Mouse (Mus musculus) heart, embryonic 14.5 days (tissue): ENCODE results near the gene Gm9376. TPM values are rescaled to one million over a fixed set of nuclear protein-coding genes. Genes with fewer than 3 reads are reported as not detected.

Experiments used
- ATAC-seq: fragments of 200-750 bp; cut with Nextera tagmentation; 2 replicates; pipeline ENCODE4 v1.8.0; 2017; ENCODE audit warnings: low read depth, moderate TSS enrichment; ENCODE audit not compliant: insufficient number of reproducible peaks, insufficient read depth, low FRiP score
- H3K27ac ChIP-seq, 2 experiments: fragments of 200-500 bp in 1 of 2; fragments of 300-500 bp in 1 of 2; sonication (generic) in 1 of 2; replicated peaks in 1 of 2; 2 replicates each; pipeline ENCODE4 v1.5.1; 2012 to 2014; ENCODE audit warnings: low read depth in 2 of 2, low read length in 2 of 2, control low read depth in 1 of 2, mild to moderate bottlenecking in 1 of 2, mixed read lengths in 1 of 2; ENCODE audit not compliant: control insufficient read depth in 1 of 2, insufficient read depth in 1 of 2
- H3K27me3 ChIP-seq: fragments of 300-500 bp; sonication (generic); 2 replicates; pipeline ENCODE4 v1.6.1; 2014; ENCODE audit warnings: mild to moderate bottlenecking, low read length, control low read depth; ENCODE audit not compliant: control insufficient read depth, insufficient read depth
- H3K36me3 ChIP-seq: fragments of 300-500 bp; sonication (generic); 2 replicates; pipeline ENCODE4 v1.6.1; 2014; ENCODE audit warnings: mild to moderate bottlenecking, control low read depth, low read length, mixed read lengths; ENCODE audit not compliant: control insufficient read depth, insufficient read depth
- H3K4me1 ChIP-seq, 2 experiments: fragments of 200-500 bp in 1 of 2; fragments of 300-500 bp in 1 of 2; sonication (generic) in 1 of 2; 2 replicates each; pipeline ENCODE4 v1.6.1; 2012 to 2014; ENCODE audit warnings: low read length in 2 of 2, control low read depth in 1 of 2, mixed read lengths in 1 of 2; ENCODE audit not compliant: control insufficient read depth in 2 of 2, insufficient read depth in 2 of 2
- H3K4me2 ChIP-seq: fragments of 300-500 bp; sonication (generic); 2 replicates; pipeline ENCODE4 v1.6.1; 2014; ENCODE audit warnings: mild to moderate bottlenecking, low read length
- H3K4me3 ChIP-seq, 2 experiments: fragments of 200-500 bp in 1 of 2; fragments of 300-500 bp in 1 of 2; sonication (generic) in 1 of 2; 2 replicates each; pipeline ENCODE4 v1.5.1; 2012 to 2014; ENCODE audit warnings: low read length in 2 of 2, mild to moderate bottlenecking in 2 of 2, control low read depth in 1 of 2, low read depth in 1 of 2, moderate library complexity in 1 of 2; ENCODE audit not compliant: control insufficient read depth in 1 of 2, insufficient read depth in 1 of 2
- H3K9ac ChIP-seq: fragments of 300-500 bp; sonication (generic); 2 replicates; pipeline ENCODE4 v1.6.1; 2014; ENCODE audit warnings: mild to moderate bottlenecking, low read length
- H3K9me3 ChIP-seq: fragments of 300-500 bp; sonication (generic); 2 replicates; pipeline ENCODE4 v1.6.1; 2016; ENCODE audit warnings: low read length, control low read depth; ENCODE audit not compliant: control insufficient read depth
- WGBS: fragments of 180-500 bp; shearing (Covaris S2); extraction: QIAGEN DNeasy Blood & Tissue Kit; methylation state at CpG from one replicate; pipeline ENCODE4 v1.1.7; 2014; 5-methylcytosine and 5-hydroxymethylcytosine counted together
- polyA plus RNA-seq: library from polyadenylated mRNA; unstranded; fragments of >200 nt; fragmentation: Nextera tagmentation; extraction: Ambion mirVana; gene quantifications from 2 replicates; pipeline ENCODE4 v1.2.1, GENCODE M21; 2014

Gene Gm9376
- polyA plus RNA-seq, 1 experiment from 2014 or later: not detected

DNA sequence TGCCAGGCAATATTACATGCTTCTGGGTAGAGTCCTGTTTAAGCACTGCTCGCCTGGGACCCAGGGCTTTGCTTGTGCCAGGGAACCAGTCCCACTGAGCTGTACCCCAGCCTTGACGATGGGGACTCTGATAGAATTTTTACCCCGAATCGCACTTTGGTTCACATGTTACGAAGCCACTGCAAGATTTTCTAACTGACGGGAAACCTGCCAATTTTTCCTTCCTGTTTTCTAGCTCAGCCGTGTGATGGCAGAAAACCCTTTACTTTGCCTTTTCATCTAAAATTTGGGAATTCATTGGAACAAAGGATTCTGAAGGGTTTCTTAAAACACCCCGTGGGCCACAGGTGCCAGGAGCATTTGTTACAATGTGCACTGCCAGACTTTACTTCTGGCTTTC, 22.4 kb downstream of the Gm9376 start:
- Histone ChIP-seq H3K4me3 (no peak overlapping the region), H3K36me3 (no peaks in the 10 kb centered on the region), H3K9ac (no peak overlapping the region), H3K27me3 (no peaks in the 10 kb centered on the region), H3K4me1 (no peaks in the 10 kb centered on the region), H3K4me2 (no peak overlapping the region), H3K27ac (no peak overlapping the region), H3K9me3 (no peaks in the 10 kb centered on the region)
- no peak for ATAC-seq
- WGBS: 73% methylated on average over 8 of the region's 8 CpGs

- Histone ChIP-seq H3K4me2 (no peak overlapping the region), H3K27ac (no peak overlapping the region), H3K27me3 (no peaks in the 10 kb centered on the region), H3K4me3 (no peak overlapping the region), H3K4me1 (no peaks in the 10 kb centered on the region), H3K9ac (no peak overlapping the region), H3K36me3 (no peaks in the 10 kb centered on the region), H3K9me3 (no peaks in the 10 kb centered on the region)
- 93% methylated on average over 6 of the region's 6 CpGs for WGBS
- ATAC-seq: no peak
Measured at GRCm38 (mm10) chr14:118290009-118290408, 23.2 kb downstream of the Gm9376 start.

GRCm38 (mm10) chr14:118302606-118303005, 35.8 kb downstream of the Gm9376 start:
- Histone ChIP-seq H3K9ac (no peak overlapping the region), H3K27me3 (no peaks in the 10 kb centered on the region), H3K36me3 (no peaks in the 10 kb centered on the region), H3K9me3 (no peaks in the 10 kb centered on the region), H3K27ac (no peak overlapping the region), H3K4me1 (no peaks in the 10 kb centered on the region), H3K4me2 (no peak overlapping the region), H3K4me3 (no peak overlapping the region)
- no peak for ATAC-seq
- 70% methylated on average over 14 of the region's 14 CpGs for WGBS

DNA sequence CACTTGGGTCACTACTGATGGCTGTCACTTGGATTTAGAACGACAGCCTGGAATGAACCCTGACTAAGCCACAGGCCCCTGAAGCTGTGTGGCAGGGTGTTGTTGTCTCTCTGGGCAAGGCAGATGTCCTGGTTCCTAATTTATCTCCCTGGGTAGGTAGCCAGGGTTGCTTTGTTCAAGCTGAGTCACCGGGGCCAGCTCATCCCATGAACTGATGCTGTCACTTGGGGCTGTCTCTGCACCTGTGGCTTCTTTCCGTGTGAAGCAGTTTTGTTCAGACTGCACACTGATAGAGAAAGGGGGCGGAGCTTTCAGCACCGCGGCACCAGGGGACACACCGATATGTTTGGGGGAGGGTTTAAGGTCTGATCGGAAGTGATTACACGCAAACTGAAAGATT, 37.8 kb downstream of the Gm9376 start:
- no peak overlapping the region for H3K9ac ChIP-seq
- H3K4me2 ChIP-seq: no peak overlapping the region
- H3K27ac ChIP-seq: no peak overlapping the region
- H3K27me3 ChIP-seq: no peaks in the 10 kb centered on the region
- H3K9me3 ChIP-seq: no peaks in the 10 kb centered on the region
- no peak for ATAC-seq
- WGBS: 67% methylated on average over 9 of the region's 9 CpGs
- no peaks in the 10 kb centered on the region for H3K36me3 ChIP-seq
- no peak overlapping the region for H3K4me3 ChIP-seq
- no peaks in the 10 kb centered on the region for H3K4me1 ChIP-seq

DNA sequence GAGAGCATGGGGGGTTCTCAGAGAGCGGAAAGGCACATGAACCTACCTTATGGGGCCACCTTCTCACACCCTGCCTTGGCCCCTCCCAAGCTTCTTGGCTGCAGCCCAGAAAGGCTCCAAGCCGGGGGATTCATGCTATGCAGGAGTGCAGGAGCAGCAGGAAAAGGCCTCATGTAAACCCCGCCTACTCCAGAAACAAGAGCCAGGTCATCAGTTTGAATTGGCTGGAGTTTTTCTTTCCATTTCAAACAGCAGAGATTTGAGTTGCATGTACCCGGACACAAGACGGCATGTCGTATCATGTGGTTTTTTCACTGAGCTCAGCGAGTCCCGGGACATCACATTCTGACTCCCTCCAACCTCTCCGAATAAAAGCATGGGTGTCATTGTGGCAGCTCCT, 39.2 kb downstream of the Gm9376 start:
- Histone ChIP-seq H3K27me3 (no peaks in the 10 kb centered on the region), H3K27ac (no peak overlapping the region), H3K4me3 (no peak overlapping the region), H3K36me3 (no peaks in the 10 kb centered on the region), H3K4me2 (no peak overlapping the region), H3K4me1 (no peaks in the 10 kb centered on the region), H3K9me3 (no peaks in the 10 kb centered on the region), H3K9ac (no peak overlapping the region)
- 63% methylated on average over 9 of the region's 9 CpGs for WGBS
- no peak for ATAC-seq

DNA sequence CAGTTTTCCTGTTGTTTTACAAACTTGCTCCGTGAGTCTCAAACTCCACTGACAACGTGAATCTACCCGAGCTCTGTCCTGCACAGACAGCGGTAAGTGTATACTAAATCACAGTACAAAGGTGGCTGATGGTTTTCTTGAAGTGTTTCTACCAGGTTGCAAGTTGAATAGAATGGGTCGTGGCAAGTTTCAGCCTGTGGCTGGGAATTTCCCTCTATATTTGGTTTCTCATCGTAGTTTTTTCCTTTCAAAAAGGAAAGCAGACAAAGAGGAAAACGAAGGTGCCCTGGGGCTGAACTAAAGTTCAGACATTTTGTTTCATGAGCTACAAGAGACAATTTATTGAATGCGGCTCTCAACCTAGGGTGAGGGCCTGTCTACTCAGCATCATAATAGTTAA, 40.3 kb downstream of the Gm9376 start:
- Histone ChIP-seq H3K4me1 (no peaks in the 10 kb centered on the region), H3K4me3 (no peak overlapping the region), H3K27ac (no peak overlapping the region), H3K4me2 (no peak overlapping the region), H3K9ac (no peak overlapping the region), H3K9me3 (no peaks in the 10 kb centered on the region), H3K36me3 (no peaks in the 10 kb centered on the region), H3K27me3 (no peaks in the 10 kb centered on the region)
- ATAC-seq: no peak
- 85% methylated on average over 8 of the region's 8 CpGs for WGBS

DNA sequence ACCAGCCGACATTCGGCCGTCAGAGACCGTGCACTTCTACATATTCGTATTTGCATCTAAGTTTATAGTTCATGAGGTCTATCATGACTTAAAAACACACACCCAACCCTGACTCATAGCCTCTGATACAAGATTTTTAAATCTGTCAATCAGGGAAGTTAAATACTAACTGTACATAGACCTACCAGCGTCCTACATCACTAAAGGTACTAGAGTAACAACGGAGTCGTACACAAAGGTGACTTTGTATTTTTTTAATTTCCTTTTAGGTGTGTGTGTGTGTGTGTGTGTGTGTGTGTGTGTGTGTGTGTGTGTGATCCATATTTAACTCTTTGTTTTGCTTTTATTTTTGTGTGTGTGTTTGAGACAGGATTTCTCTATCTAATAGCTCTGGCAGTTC, 44.9 kb downstream of the Gm9376 start:
- Histone ChIP-seq H3K9me3 (no peaks in the 10 kb centered on the region), H3K27ac (no peak overlapping the region), H3K36me3 (no peaks in the 10 kb centered on the region), H3K4me2 (no peak overlapping the region), H3K9ac (no peak overlapping the region), H3K4me3 (no peak overlapping the region), H3K4me1 (no peaks in the 10 kb centered on the region), H3K27me3 (no peaks in the 10 kb centered on the region)
- WGBS: 84% methylated on average over 8 of the region's 8 CpGs
- no peak for ATAC-seq

GRCm38 (mm10) chr14:118312664-118313063, 45.9 kb downstream of the Gm9376 start:
- H3K4me1 ChIP-seq: no peaks in the 10 kb centered on the region
- H3K9me3 ChIP-seq: no peaks in the 10 kb centered on the region
- H3K4me3 ChIP-seq: no peak overlapping the region
- H3K36me3 ChIP-seq: no peaks in the 10 kb centered on the region
- no peak overlapping the region for H3K4me2 ChIP-seq
- H3K9ac ChIP-seq: no peak overlapping the region
- 83% methylated on average over 10 of the region's 10 CpGs for WGBS
- no peak for ATAC-seq
- H3K27me3 ChIP-seq: no peaks in the 10 kb centered on the region
- H3K27ac ChIP-seq: no peak overlapping the region
